Mouse (Mus musculus) liver (tissue): ENCODE data around the gene Gramd1a.
A peak's percentile ranks its signal among the peaks of the same experiment; 100 is the strongest.

Experiments used
- DNase-seq: peaks from one replicate; pipeline ENCODE4 v3.0.0-alpha.2; 2020; ENCODE audit warnings: mixed read lengths

Gramd1a gene

GRCm38 (mm10) chr7:31150566-31151300 lies 5.0 kb downstream of the Gramd1a start:
- peak; percentile 83 for DNase-seq

- DNase-seq: no peak
These were observed 5.7 kb downstream of the Gramd1a start for GRCm38 (mm10) chr7:31149751-31150565.

GRCm38 (mm10) chr7:31149271-31149670 lies 6.4 kb downstream of the Gramd1a start:
- DNase-seq: no peak

GRCm38 (mm10) chr7:31148756-31149155 lies 6.9 kb downstream of the Gramd1a start:
- peak; percentile 68 for DNase-seq

- DNase-seq: no peak
These were observed 7.6 kb downstream of the Gramd1a start for GRCm38 (mm10) chr7:31148086-31148485.

- peak; percentile 21 for DNase-seq
These were observed 10.0 kb downstream of the Gramd1a start for GRCm38 (mm10) chr7:31145596-31146160.

- no peak for DNase-seq
These were observed 10.8 kb downstream of the Gramd1a start for GRCm38 (mm10) chr7:31144886-31145285.

- DNase-seq: no peak
These were observed 14.8 kb downstream of the Gramd1a start for GRCm38 (mm10) chr7:31140941-31141340.

- DNase-seq: no peak
These were observed 15.4 kb downstream of the Gramd1a start for GRCm38 (mm10) chr7:31140302-31140701.

GRCm38 (mm10) chr7:31139765-31140164 lies 15.9 kb downstream of the Gramd1a start:
- DNase-seq: peak; percentile 49

- no peak for DNase-seq
These were observed 20.0 kb downstream of the Gramd1a start for GRCm38 (mm10) chr7:31135717-31136116.

GRCm38 (mm10) chr7:31131866-31132265 lies 23.8 kb downstream of the Gramd1a start:
- DNase-seq: no peak

GRCm38 (mm10) chr7:31130841-31131240 lies 24.9 kb downstream of the Gramd1a start:
- DNase-seq: peak; percentile 43

- no peak for DNase-seq
These were observed 25.5 kb downstream of the Gramd1a start for GRCm38 (mm10) chr7:31130197-31130596.

GRCm38 (mm10) chr7:31128157-31128705 lies 27.5 kb downstream of the Gramd1a start:
- no peak for DNase-seq

- DNase-seq: no peak
These were observed 28.6 kb downstream of the Gramd1a start, which contains the start of gene Scn1b for GRCm38 (mm10) chr7:31126851-31127724. Scn1b (minus strand) TSS chr7:31127003.

- no peak for DNase-seq
These were observed 29.4 kb downstream of the Gramd1a start for GRCm38 (mm10) chr7:31126211-31126751.

GRCm38 (mm10) chr7:31125116-31125515 lies 30.6 kb downstream of the Gramd1a start:
- DNase-seq: no peak

GRCm38 (mm10) chr7:31124381-31124780 lies 31.3 kb downstream of the Gramd1a start:
- no peak for DNase-seq

GRCm38 (mm10) chr7:31123697-31124096 lies 32.0 kb downstream of the Gramd1a start:
- DNase-seq: no peak

- no peak for DNase-seq
These were observed 32.8 kb downstream of the Gramd1a start for GRCm38 (mm10) chr7:31122641-31123631.
